Mouse (Mus musculus): Measurements from ENCODE around the gene Insc. TPM values are rescaled to one million over a fixed set of nuclear protein-coding genes. Genes with fewer than 3 reads are reported as not detected.

Gene Insc
- polyA plus RNA-seq, 1 experiment = 2.3 TPM

GRCm38 (mm10) chr7:114794400-114794799, 50.9 kb downstream of the Insc start:
- TF ChIP-seq CTCF (IDR thresholded peaks at IDR 0.05; ENCODE audit: borderline replicate concordance, extremely low read depth, insufficient read depth, insufficient read length) = no peak
- no peak for TF ChIP-seq POLR2A (IDR thresholded peaks at IDR 0.05; ENCODE audit: borderline replicate concordance, extremely low read depth, insufficient read depth, insufficient read length, poor library complexity, severe bottlenecking)
- DNase-seq (ENCODE audit: low read depth) = no peak

DNA sequence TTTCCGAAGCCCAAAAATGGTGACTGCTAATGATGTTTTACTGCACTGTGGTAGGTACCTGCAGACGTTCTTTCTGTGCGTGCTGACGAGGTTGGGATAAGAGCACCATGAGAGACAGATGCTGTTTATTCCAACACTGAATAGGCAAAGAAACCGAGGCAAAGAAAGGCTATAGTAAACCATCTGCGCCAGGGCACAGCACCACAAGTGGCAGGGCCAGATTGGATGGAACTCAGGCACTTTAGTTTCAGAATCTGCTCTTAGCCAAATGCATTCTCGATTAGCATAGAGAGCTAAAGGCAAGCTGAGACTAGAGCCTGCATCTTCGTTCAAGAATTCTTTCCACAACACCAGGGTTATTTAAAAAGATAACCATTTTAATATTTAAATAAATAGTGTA, 59.1 kb downstream of the Insc start:
- peak; percentile 64 for DNase-seq (ENCODE audit: low read depth)
- no peak for TF ChIP-seq POLR2A (IDR thresholded peaks at IDR 0.05; ENCODE audit: borderline replicate concordance, extremely low read depth, insufficient read depth, insufficient read length, poor library complexity, severe bottlenecking)
- TF ChIP-seq CTCF (IDR thresholded peaks at IDR 0.05; ENCODE audit: borderline replicate concordance, extremely low read depth, insufficient read depth, insufficient read length) = no peak

DNA sequence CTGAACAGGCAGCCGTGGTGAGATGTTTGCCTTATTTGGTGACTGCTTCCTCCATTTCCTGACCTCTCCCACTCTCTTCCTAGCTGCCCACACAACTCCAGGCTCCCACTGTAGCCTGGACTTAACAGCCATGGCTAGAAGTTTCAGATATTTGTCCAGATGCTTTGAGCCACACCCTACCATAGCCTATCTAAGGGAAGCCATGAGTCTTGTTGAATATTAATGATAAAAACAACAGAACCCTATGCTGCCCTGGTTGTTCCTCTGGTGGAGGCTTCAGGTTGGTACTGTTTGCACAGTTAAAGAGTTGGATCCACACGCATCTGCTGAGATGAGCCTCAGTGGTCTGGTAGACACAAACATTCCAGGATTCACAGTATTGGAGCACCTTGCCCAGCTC, 61.8 kb downstream of the Insc start:
- DNase-seq (ENCODE audit: low read depth) = no peak
- TF ChIP-seq POLR2A (IDR thresholded peaks at IDR 0.05; ENCODE audit: borderline replicate concordance, extremely low read depth, insufficient read depth, insufficient read length, poor library complexity, severe bottlenecking) = no peak
- no peak for TF ChIP-seq CTCF (IDR thresholded peaks at IDR 0.05; ENCODE audit: borderline replicate concordance, extremely low read depth, insufficient read depth, insufficient read length)

- TF ChIP-seq POLR2A (IDR thresholded peaks at IDR 0.05; ENCODE audit: borderline replicate concordance, extremely low read depth, insufficient read depth, insufficient read length, poor library complexity, severe bottlenecking) (no peak), CTCF (IDR thresholded peaks at IDR 0.05; ENCODE audit: borderline replicate concordance, extremely low read depth, insufficient read depth, insufficient read length) (no peak)
- peak; percentile 37 for DNase-seq (ENCODE audit: low read depth)
Measured at GRCm38 (mm10) chr7:114807343-114807742, 63.8 kb downstream of the Insc start.

DNA sequence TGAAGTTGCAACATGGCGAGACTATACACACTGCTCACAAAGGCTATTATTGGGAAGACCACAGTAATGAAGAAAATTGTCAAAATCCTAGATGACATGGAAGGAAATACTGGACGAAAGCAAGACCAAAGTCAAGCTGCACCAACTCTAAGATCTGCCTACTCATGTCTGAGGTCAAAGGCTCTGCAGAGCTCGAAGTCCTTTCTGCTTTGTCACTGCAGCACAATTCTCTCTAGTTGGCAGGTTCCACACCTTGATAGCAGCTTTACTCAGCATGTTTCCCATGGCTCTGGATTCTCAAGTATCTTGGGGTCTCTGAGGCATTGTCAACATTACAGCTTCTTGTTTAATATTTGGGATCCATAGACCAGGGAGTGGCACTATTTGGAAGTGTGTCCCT, 64.8 kb downstream of the Insc start:
- TF ChIP-seq CTCF (IDR thresholded peaks at IDR 0.05; ENCODE audit: borderline replicate concordance, extremely low read depth, insufficient read depth, insufficient read length) (no peak), POLR2A (IDR thresholded peaks at IDR 0.05; ENCODE audit: borderline replicate concordance, extremely low read depth, insufficient read depth, insufficient read length, poor library complexity, severe bottlenecking) (no peak)
- no peak for DNase-seq (ENCODE audit: low read depth)

- peak; percentile 93 for DNase-seq (ENCODE audit: low read depth)
- no peak for TF ChIP-seq POLR2A (IDR thresholded peaks at IDR 0.05; ENCODE audit: borderline replicate concordance, extremely low read depth, insufficient read depth, insufficient read length, poor library complexity, severe bottlenecking)
- peak; percentile 100 for TF ChIP-seq CTCF (IDR thresholded peaks at IDR 0.05; ENCODE audit: borderline replicate concordance, extremely low read depth, insufficient read depth, insufficient read length)
Measured at GRCm38 (mm10) chr7:114817291-114817806, 73.9 kb downstream of the Insc start.

DNA sequence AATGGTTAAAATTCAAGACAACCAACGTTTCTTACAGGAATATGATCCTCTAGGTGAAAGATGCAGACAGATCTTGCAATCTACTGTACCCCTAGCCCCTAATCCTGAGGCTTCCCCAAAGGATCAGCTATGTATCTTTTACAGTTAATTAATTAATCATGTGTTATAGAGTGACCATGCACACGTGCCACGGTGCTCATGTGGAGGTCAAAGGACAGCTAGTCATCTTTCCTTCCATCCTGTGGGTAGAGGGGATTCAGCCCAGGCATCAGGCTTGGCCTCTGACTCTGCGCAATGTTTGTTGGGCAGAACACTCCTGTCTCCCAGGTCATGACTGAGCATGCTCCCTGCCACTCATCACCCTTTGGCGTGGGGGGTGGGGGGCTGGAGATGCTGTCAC, 74.4 kb downstream of the Insc start:
- TF ChIP-seq CTCF (IDR thresholded peaks at IDR 0.05; ENCODE audit: borderline replicate concordance, extremely low read depth, insufficient read depth, insufficient read length) (no peak), POLR2A (IDR thresholded peaks at IDR 0.05; ENCODE audit: borderline replicate concordance, extremely low read depth, insufficient read depth, insufficient read length, poor library complexity, severe bottlenecking) (no peak)
- no peak for DNase-seq (ENCODE audit: low read depth)

- no peak for DNase-seq (ENCODE audit: low read depth)
- no peak for TF ChIP-seq POLR2A (IDR thresholded peaks at IDR 0.05; ENCODE audit: borderline replicate concordance, extremely low read depth, insufficient read depth, insufficient read length, poor library complexity, severe bottlenecking)
- no peak for TF ChIP-seq CTCF (IDR thresholded peaks at IDR 0.05; ENCODE audit: borderline replicate concordance, extremely low read depth, insufficient read depth, insufficient read length)
Measured at GRCm38 (mm10) chr7:114818351-114818750, 74.9 kb downstream of the Insc start.

- no peak for TF ChIP-seq CTCF (IDR thresholded peaks at IDR 0.05; ENCODE audit: borderline replicate concordance, extremely low read depth, insufficient read depth, insufficient read length)
- TF ChIP-seq POLR2A (IDR thresholded peaks at IDR 0.05; ENCODE audit: borderline replicate concordance, extremely low read depth, insufficient read depth, insufficient read length, poor library complexity, severe bottlenecking) = no peak
Measured at GRCm38 (mm10) chr7:114818836-114819235, 75.3 kb downstream of the Insc start.

DNA sequence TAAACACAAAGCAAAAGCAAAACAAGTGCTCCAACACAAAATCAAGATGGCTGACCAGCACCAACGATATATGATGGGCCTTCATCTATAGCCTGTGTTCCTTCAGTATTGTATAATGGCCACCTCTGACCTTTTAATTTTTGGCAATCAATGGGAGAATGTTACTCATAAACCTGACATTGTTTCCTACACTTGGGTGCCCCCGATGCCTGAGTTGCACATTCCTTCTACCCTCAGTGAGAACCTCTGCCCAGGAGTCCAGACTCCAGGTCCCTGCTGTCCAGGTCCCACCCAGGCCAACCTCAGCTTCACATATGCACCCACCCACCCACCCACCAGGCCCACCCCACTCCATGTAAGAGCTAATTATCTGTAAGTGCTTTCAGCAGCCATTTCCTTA, 79.2 kb downstream of the Insc start:
- TF ChIP-seq CTCF (IDR thresholded peaks at IDR 0.05; ENCODE audit: borderline replicate concordance, extremely low read depth, insufficient read depth, insufficient read length) = no peak
- no peak for TF ChIP-seq POLR2A (IDR thresholded peaks at IDR 0.05; ENCODE audit: borderline replicate concordance, extremely low read depth, insufficient read depth, insufficient read length, poor library complexity, severe bottlenecking)
- no peak for DNase-seq (ENCODE audit: low read depth)

More at GRCm38 (mm10) chr7:114818836-114819235, 75.3 kb downstream of the Insc start:
- no peak for DNase-seq (ENCODE audit: low read depth)

DNA sequence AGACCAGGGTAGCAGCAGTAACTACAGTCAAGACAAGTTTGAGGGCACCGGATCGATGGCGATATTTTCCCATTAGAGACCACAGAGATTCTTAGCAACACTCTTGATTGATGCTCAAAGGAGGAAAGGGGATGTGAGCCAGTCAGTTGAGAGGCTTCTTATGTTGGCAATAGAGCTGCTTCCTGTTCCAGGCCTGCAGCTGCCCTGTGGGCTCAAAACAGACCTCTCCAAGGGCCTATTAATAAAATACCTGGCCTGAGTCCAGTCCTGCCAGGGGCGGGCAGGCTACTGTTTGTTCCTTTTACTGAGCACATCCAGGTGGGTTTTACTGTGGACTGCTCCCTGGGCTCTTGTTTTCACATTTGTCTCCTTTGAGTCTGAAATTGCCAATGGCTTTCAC, 83.9 kb downstream of the Insc start:
- DNase-seq (ENCODE audit: low read depth) = peak; percentile 33
- no peak for TF ChIP-seq CTCF (IDR thresholded peaks at IDR 0.05; ENCODE audit: borderline replicate concordance, extremely low read depth, insufficient read depth, insufficient read length)
- no peak for TF ChIP-seq POLR2A (IDR thresholded peaks at IDR 0.05; ENCODE audit: borderline replicate concordance, extremely low read depth, insufficient read depth, insufficient read length, poor library complexity, severe bottlenecking)

- DNase-seq (ENCODE audit: low read depth) = peak; percentile 50
- TF ChIP-seq POLR2A (IDR thresholded peaks at IDR 0.05; ENCODE audit: borderline replicate concordance, extremely low read depth, insufficient read depth, insufficient read length, poor library complexity, severe bottlenecking) (no peak), CTCF (IDR thresholded peaks at IDR 0.05; ENCODE audit: borderline replicate concordance, extremely low read depth, insufficient read depth, insufficient read length) (no peak)
Measured at GRCm38 (mm10) chr7:114832257-114832940, 88.9 kb downstream of the Insc start.

All from brain, embryonic 14.5 days (tissue).